Mouse (Mus musculus): ENCODE data around the gene Tcf7l1. TPM values are rescaled to one million over a fixed set of nuclear protein-coding genes. Genes with fewer than 3 reads are reported as not detected.

Gene Tcf7l1
- total and polyA plus RNA-seq, 3 experiments = not detected

GRCm38 (mm10) chr6:72834518-72834917 lies 45.5 kb upstream of the Tcf7l1 start:
- no peaks in the 10 kb centered on the region for H3K36me3 ChIP-seq (ENCODE audit: control insufficient read depth in 1 of 2, insufficient read depth in 2 of 2, low read length in 2 of 2)
- no peak for TF ChIP-seq EP300 (IDR thresholded peaks at IDR 0.05; ENCODE audit: low read depth in 1 of 2, low read length in 2 of 2)
- TF ChIP-seq USF2 (IDR thresholded peaks at IDR 0.05; ENCODE audit: borderline replicate concordance in 1 of 2, insufficient read depth in 1 of 2, low read depth in 1 of 2, low read length in 2 of 2) = no peak
- no peak for TF ChIP-seq USF1 (IDR thresholded peaks at IDR 0.05; ENCODE audit: low read depth, low read length)
- no peak for TF ChIP-seq POLR2AphosphoS5 (IDR thresholded peaks at IDR 0.05; ENCODE audit: borderline replicate concordance, low read depth, low read length)
- TF ChIP-seq KAT2A (conservative IDR thresholded peaks at IDR 0.05; ENCODE audit: low read depth, low read length) = no peak
- no peak for TF ChIP-seq POLR2A (IDR thresholded peaks at IDR 0.05; ENCODE audit: control insufficient read depth in 1 of 2, insufficient read depth in 1 of 2, low read depth in 1 of 2, low read length in 2 of 2, poor library complexity in 1 of 2)
- TF ChIP-seq NELFE (IDR thresholded peaks at IDR 0.05; ENCODE audit: low read depth, low read length) = no peak
- TF ChIP-seq MXI1 (IDR thresholded peaks at IDR 0.05; ENCODE audit: low read depth, low read length) = no peak
- TF ChIP-seq MAFK (IDR thresholded peaks at IDR 0.05; ENCODE audit: borderline replicate concordance, low read depth, low read length) = no peak
- no peak for TF ChIP-seq MYB (IDR thresholded peaks at IDR 0.05; ENCODE audit: low read depth, low read length)
- no peak for TF ChIP-seq UBTF (IDR thresholded peaks at IDR 0.05; ENCODE audit: borderline replicate concordance, insufficient read depth, low read depth, low read length)
- no peak for TF ChIP-seq SMC3 (IDR thresholded peaks at IDR 0.05; ENCODE audit: low read depth, low read length)
- H3K4me1 ChIP-seq (ENCODE audit: control insufficient read depth in 1 of 2, insufficient read depth in 2 of 2, low read length in 2 of 2) = peaks cover 0 to 4% of the 10 kb centered on the region in 2 experiments; a peak in 1 of 4 replicates
- no peak overlapping the region for H3K4me3 ChIP-seq (ENCODE audit: control insufficient read depth in 1 of 2, insufficient read depth in 1 of 2, low read depth in 2 of 2, low read length in 2 of 2)
- H3K9me3 ChIP-seq (replicated peaks; ENCODE audit: insufficient read depth, low read length) = no peaks in the 10 kb centered on the region
- H3K79me2 ChIP-seq (ENCODE audit: control insufficient read depth, insufficient read depth, low read length, poor library complexity) = no peaks in the 10 kb centered on the region
- H3K27ac ChIP-seq (ENCODE audit: control insufficient read depth, low read depth, low read length) = no peak overlapping the region
- DNase-seq (ENCODE audit: low read depth, low spot score) = no peak
- no peak overlapping the region for H3K9ac ChIP-seq (ENCODE audit: control insufficient read depth, low read depth, low read length, poor library complexity, severe bottlenecking)
- no peaks in the 10 kb centered on the region for H3K27me3 ChIP-seq (ENCODE audit: control insufficient read depth in 1 of 2, insufficient read depth in 2 of 2, low read length in 2 of 2)

- peak; percentile 37 for DNase-seq (ENCODE audit: low read depth, low spot score)
- TF ChIP-seq HCFC1 (IDR thresholded peaks at IDR 0.05; ENCODE audit: low read depth, low read length) (no peak), JUND (IDR thresholded peaks at IDR 0.05; ENCODE audit: low read depth, low read length) (no peak)
Observed at GRCm38 (mm10) chr6:72831858-72832257, 42.8 kb upstream of the Tcf7l1 start.

GRCm38 (mm10) chr6:72831276-72831675 lies 42.2 kb upstream of the Tcf7l1 start:
- DNase-seq (ENCODE audit: low read depth, low spot score) = peak; percentile 64
- H3K27ac ChIP-seq (ENCODE audit: control insufficient read depth, low read depth, low read length) = no peak overlapping the region
- no peaks in the 10 kb centered on the region for H3K27me3 ChIP-seq (ENCODE audit: control insufficient read depth in 1 of 2, insufficient read depth in 2 of 2, low read length in 2 of 2)

More at GRCm38 (mm10) chr6:72831858-72832257, 42.8 kb upstream of the Tcf7l1 start:
- H3K79me2 ChIP-seq (ENCODE audit: control insufficient read depth, insufficient read depth, low read length, poor library complexity) = no peaks in the 10 kb centered on the region
- no peak overlapping the region for H3K9ac ChIP-seq (ENCODE audit: control insufficient read depth, low read depth, low read length, poor library complexity, severe bottlenecking)
- H3K27me3 ChIP-seq (ENCODE audit: control insufficient read depth in 1 of 2, insufficient read depth in 2 of 2, low read length in 2 of 2) = no peaks in the 10 kb centered on the region
- H3K4me3 ChIP-seq (ENCODE audit: control insufficient read depth in 1 of 2, insufficient read depth in 1 of 2, low read depth in 2 of 2, low read length in 2 of 2) = no peak overlapping the region
- no peaks in the 10 kb centered on the region for H3K36me3 ChIP-seq (ENCODE audit: control insufficient read depth in 1 of 2, insufficient read depth in 2 of 2, low read length in 2 of 2)
- no peak overlapping the region for H3K27ac ChIP-seq (ENCODE audit: control insufficient read depth, low read depth, low read length)
- no peaks in the 10 kb centered on the region for H3K9me3 ChIP-seq (replicated peaks; ENCODE audit: insufficient read depth, low read length)
- peaks cover 0 to 4% of the 10 kb centered on the region in 2 experiments; a peak in 1 of 4 replicates for H3K4me1 ChIP-seq (ENCODE audit: control insufficient read depth in 1 of 2, insufficient read depth in 2 of 2, low read length in 2 of 2)

More at GRCm38 (mm10) chr6:72831276-72831675, 42.2 kb upstream of the Tcf7l1 start:
- no peaks in the 10 kb centered on the region for H3K79me2 ChIP-seq (ENCODE audit: control insufficient read depth, insufficient read depth, low read length, poor library complexity)
- H3K9ac ChIP-seq (ENCODE audit: control insufficient read depth, low read depth, low read length, poor library complexity, severe bottlenecking) = no peak overlapping the region
- H3K4me3 ChIP-seq (ENCODE audit: control insufficient read depth in 1 of 2, insufficient read depth in 1 of 2, low read depth in 2 of 2, low read length in 2 of 2) = no peak overlapping the region
- H3K36me3 ChIP-seq (ENCODE audit: control insufficient read depth in 1 of 2, insufficient read depth in 2 of 2, low read length in 2 of 2) = no peaks in the 10 kb centered on the region
- H3K4me1 ChIP-seq (ENCODE audit: control insufficient read depth in 1 of 2, insufficient read depth in 2 of 2, low read length in 2 of 2) = peaks cover 0 to 4% of the 10 kb centered on the region in 2 experiments; a peak in 1 of 4 replicates
- no peaks in the 10 kb centered on the region for H3K9me3 ChIP-seq (replicated peaks; ENCODE audit: insufficient read depth, low read length)
- no peak for TF ChIP-seq MAZ (IDR thresholded peaks at IDR 0.05; ENCODE audit: low read depth, low read length)
- TF ChIP-seq RAD21 (IDR thresholded peaks at IDR 0.05; ENCODE audit: low read depth, low read length) = peak; percentile 61
- no peak for TF ChIP-seq HCFC1 (IDR thresholded peaks at IDR 0.05; ENCODE audit: low read depth, low read length)
- TF ChIP-seq MAX (IDR thresholded peaks at IDR 0.05; ENCODE audit: low read length) = peak; percentile 45
- TF ChIP-seq POLR2AphosphoS2 (IDR thresholded peaks at IDR 0.05; ENCODE audit: low read length) = no peak
- TF ChIP-seq USF1 (IDR thresholded peaks at IDR 0.05; ENCODE audit: low read depth, low read length) = 0 out of 2 replicates have a peak, but pooled peaks have one; percentile 24
- TF ChIP-seq CTCF (IDR thresholded peaks at IDR 0.05 in 2 of 3, conservative IDR thresholded peaks at IDR 0.05 in 1 of 3; ENCODE audit: control insufficient read depth in 1 of 3, insufficient read depth in 1 of 3, low read depth in 2 of 3, low read length in 3 of 3, poor library complexity in 1 of 3, severe bottlenecking in 1 of 3) = peak; percentile 50 to 84 (median 80)
- TF ChIP-seq SMC3 (IDR thresholded peaks at IDR 0.05; ENCODE audit: low read depth, low read length) = peak; percentile 53
